Mouse (Mus musculus) heart, embryonic 12.5 days (tissue): ENCODE measurements around the gene Ssbp3. TPM values are rescaled to one million over a fixed set of nuclear protein-coding genes. Genes with fewer than 3 reads are reported as not detected.

Source experiments
- ATAC-seq: fragments of 200-750 bp; cut with Nextera tagmentation; 2 replicates; pipeline ENCODE4 v1.8.0; 2017; ENCODE audit warnings: moderate TSS enrichment, moderate library complexity; ENCODE audit not compliant: insufficient number of reproducible peaks, low FRiP score
- H3K27ac ChIP-seq: fragments of 300-500 bp; sonication (generic); 2 replicates; pipeline ENCODE4 v1.5.1; 2016; ENCODE audit warnings: mild to moderate bottlenecking, moderate library complexity; ENCODE audit not compliant: poor library complexity, severe bottlenecking
- H3K27me3 ChIP-seq: fragments of 300-500 bp; sonication (generic); replicated peaks from 2 replicates; pipeline ENCODE4 v1.6.1; 2016; ENCODE audit warnings: mild to moderate bottlenecking, moderate library complexity
- H3K36me3 ChIP-seq: fragments of 300-500 bp; sonication (generic); 2 replicates; pipeline ENCODE4 v1.6.1; 2016; ENCODE audit warnings: mild to moderate bottlenecking, moderate library complexity
- H3K4me1 ChIP-seq: fragments of 300-500 bp; sonication (generic); replicated peaks from 2 replicates; pipeline ENCODE4 v1.6.1; 2016; ENCODE audit warnings: mild to moderate bottlenecking
- H3K4me2 ChIP-seq: fragments of 300-500 bp; sonication (generic); 2 replicates; pipeline ENCODE4 v1.6.1; 2016; ENCODE audit warnings: mild to moderate bottlenecking, moderate library complexity
- H3K4me3 ChIP-seq: fragments of 300-500 bp; sonication (generic); 2 replicates; pipeline ENCODE4 v1.5.1; 2016; ENCODE audit warnings: mild to moderate bottlenecking
- H3K9ac ChIP-seq: fragments of 300-500 bp; sonication (generic); 2 replicates; pipeline ENCODE4 v1.6.1; 2016; ENCODE audit warnings: mild to moderate bottlenecking, moderate library complexity
- H3K9me3 ChIP-seq: fragments of 300-500 bp; sonication (generic); replicated peaks from 2 replicates; pipeline ENCODE4 v1.6.1; 2016; ENCODE audit warnings: mild to moderate bottlenecking, moderate library complexity
- WGBS: fragments of 180-500 bp; shearing (Covaris S2); methylation state at CpG from one replicate; pipeline ENCODE4 v1.1.7; 2016; 5-methylcytosine and 5-hydroxymethylcytosine counted together
- polyA plus RNA-seq: library from polyadenylated mRNA; unstranded; fragments of >200 nt; fragmentation: Nextera tagmentation; extraction: Ambion mirVana; gene quantifications from 2 replicates; pipeline ENCODE4 v1.2.1, GENCODE M21; 2016

Ssbp3 gene
- polyA plus RNA-seq, 1 experiment from 2014 or later: 101 TPM

- no peak overlapping the region for H3K4me3 ChIP-seq
- H3K27ac ChIP-seq: no peak overlapping the region
- no peak overlapping the region for H3K9ac ChIP-seq
- H3K9me3 ChIP-seq: no peaks in the 10 kb centered on the region
- H3K27me3 ChIP-seq: no peaks in the 10 kb centered on the region
- no peaks in the 10 kb centered on the region for H3K36me3 ChIP-seq
- no peak overlapping the region for H3K4me2 ChIP-seq
- H3K4me1 ChIP-seq: peaks cover 63% of the 10 kb centered on the region
- ATAC-seq: no peak
- 78% methylated on average over 3 of the region's 3 CpGs for WGBS
These were observed 93.3 kb downstream of the Ssbp3 start for GRCm38 (mm10) chr4:107003786-107004185.

- WGBS: 77% methylated on average over 3 of the region's 3 CpGs
- no peak for ATAC-seq
- Histone ChIP-seq H3K27me3 (no peaks in the 10 kb centered on the region), H3K4me1 (peaks cover 57% of the 10 kb centered on the region), H3K36me3 (peaks cover 3% of the 10 kb centered on the region; the same call in 1 of the 2 replicates), H3K4me2 (no peak overlapping the region), H3K9me3 (no peaks in the 10 kb centered on the region), H3K27ac (no peak overlapping the region), H3K9ac (no peak overlapping the region), H3K4me3 (no peak overlapping the region)
These were observed 93.8 kb downstream of the Ssbp3 start for GRCm38 (mm10) chr4:107004346-107004745.

GRCm38 (mm10) chr4:107005166-107005565 lies 94.7 kb downstream of the Ssbp3 start:
- no peak for ATAC-seq
- no peaks in the 10 kb centered on the region for H3K27me3 ChIP-seq
- no peak overlapping the region for H3K4me3 ChIP-seq
- no peak overlapping the region for H3K4me2 ChIP-seq
- no peak overlapping the region for H3K27ac ChIP-seq
- H3K9me3 ChIP-seq: no peaks in the 10 kb centered on the region
- WGBS: 76% methylated on average over 5 of the region's 5 CpGs
- H3K4me1 ChIP-seq: peaks cover 51% of the 10 kb centered on the region
- H3K9ac ChIP-seq: no peak overlapping the region
- H3K36me3 ChIP-seq: peaks cover 10% of the 10 kb centered on the region

- Histone ChIP-seq H3K27ac (no peak overlapping the region), H3K4me3 (no peak overlapping the region), H3K9ac (no peak overlapping the region), H3K36me3 (peaks cover 16% of the 10 kb centered on the region), H3K27me3 (no peaks in the 10 kb centered on the region), H3K4me1 (peaks cover 41% of the 10 kb centered on the region), H3K4me2 (no peak overlapping the region), H3K9me3 (no peaks in the 10 kb centered on the region)
- 73% methylated on average over 4 of the region's 4 CpGs for WGBS
- ATAC-seq: no peak
These were observed 95.7 kb downstream of the Ssbp3 start for GRCm38 (mm10) chr4:107006229-107006628.

GRCm38 (mm10) chr4:107006807-107007206 lies 96.3 kb downstream of the Ssbp3 start:
- Histone ChIP-seq H3K4me1 (peaks cover 41% of the 10 kb centered on the region), H3K4me2 (no peak overlapping the region), H3K9ac (no peak overlapping the region), H3K36me3 (peaks cover 16% of the 10 kb centered on the region), H3K27ac (no peak overlapping the region), H3K27me3 (no peaks in the 10 kb centered on the region), H3K4me3 (no peak overlapping the region), H3K9me3 (no peaks in the 10 kb centered on the region)
- WGBS: 82% methylated on average over 6 of the region's 6 CpGs
- no peak for ATAC-seq

GRCm38 (mm10) chr4:107007359-107007758 lies 96.9 kb downstream of the Ssbp3 start:
- Histone ChIP-seq H3K27me3 (no peaks in the 10 kb centered on the region), H3K27ac (no peak overlapping the region), H3K4me2 (no peak overlapping the region), H3K4me1 (peaks cover 41% of the 10 kb centered on the region), H3K36me3 (peaks cover 16% of the 10 kb centered on the region), H3K4me3 (no peak overlapping the region), H3K9me3 (no peaks in the 10 kb centered on the region), H3K9ac (no peak overlapping the region)
- ATAC-seq: no peak
- WGBS: 79% methylated on average over 7 of the region's 8 CpGs

GRCm38 (mm10) chr4:107008161-107008560 lies 97.7 kb downstream of the Ssbp3 start:
- Histone ChIP-seq H3K27ac (no peak overlapping the region), H3K9ac (no peak overlapping the region), H3K36me3 (peaks cover 16% of the 10 kb centered on the region), H3K27me3 (no peaks in the 10 kb centered on the region), H3K4me1 (peaks cover 41% of the 10 kb centered on the region), H3K4me3 (no peak overlapping the region), H3K9me3 (no peaks in the 10 kb centered on the region), H3K4me2 (no peak overlapping the region)
- 71% methylated on average over 2 of the region's 2 CpGs for WGBS
- ATAC-seq: no peak

GRCm38 (mm10) chr4:107009548-107009947 lies 99.0 kb downstream of the Ssbp3 start:
- no peak for ATAC-seq
- no peak overlapping the region for H3K27ac ChIP-seq
- no peak overlapping the region for H3K9ac ChIP-seq
- no peak overlapping the region for H3K4me3 ChIP-seq
- H3K36me3 ChIP-seq: peaks cover 16% of the 10 kb centered on the region
- H3K9me3 ChIP-seq: no peaks in the 10 kb centered on the region
- no peaks in the 10 kb centered on the region for H3K27me3 ChIP-seq
- WGBS: 94% methylated on average over 7 of the region's 7 CpGs
- peaks cover 43% of the 10 kb centered on the region for H3K4me1 ChIP-seq
- H3K4me2 ChIP-seq: no peak overlapping the region

- Histone ChIP-seq H3K36me3 (peaks cover 21% of the 10 kb centered on the region), H3K27me3 (no peaks in the 10 kb centered on the region), H3K27ac (no peak overlapping the region), H3K4me2 (no peak overlapping the region), H3K4me3 (no peak overlapping the region), H3K9me3 (no peaks in the 10 kb centered on the region), H3K9ac (no peak overlapping the region), H3K4me1 (peaks cover 53% of the 10 kb centered on the region)
- 87% methylated on average over 8 of the region's 8 CpGs for WGBS
- no peak for ATAC-seq
These were observed 101.0 kb downstream of the Ssbp3 start for GRCm38 (mm10) chr4:107011325-107012004.

GRCm38 (mm10) chr4:107012005-107012478 lies 101.5 kb downstream of the Ssbp3 start:
- Histone ChIP-seq H3K4me1 (peaks cover 59% of the 10 kb centered on the region), H3K4me2 (no peak overlapping the region), H3K4me3 (no peak overlapping the region), H3K27ac (no peak overlapping the region; the same call in 1 of the 2 replicates), H3K9ac (no peak overlapping the region), H3K36me3 (peaks cover 21% of the 10 kb centered on the region), H3K9me3 (no peaks in the 10 kb centered on the region), H3K27me3 (no peaks in the 10 kb centered on the region)
- 68% methylated on average over 13 of the region's 13 CpGs for WGBS
- no peak for ATAC-seq

GRCm38 (mm10) chr4:107012574-107012973 lies 102.1 kb downstream of the Ssbp3 start:
- Histone ChIP-seq H3K9me3 (no peaks in the 10 kb centered on the region), H3K4me2 (no peak overlapping the region), H3K36me3 (peaks cover 21% of the 10 kb centered on the region), H3K9ac (no peak overlapping the region), H3K27me3 (no peaks in the 10 kb centered on the region), H3K27ac (no peak overlapping the region), H3K4me3 (no peak overlapping the region), H3K4me1 (peaks cover 64% of the 10 kb centered on the region)
- no peak for ATAC-seq
- WGBS: 85% methylated on average over 3 of the region's 3 CpGs
